Mouse (Mus musculus) CH12.LX (cell line): ENCODE results near the gene Fam19a5.

Source experiments
- CTCF ChIP-seq, 2 experiments: IDR thresholded peaks in 1 of 2; conservative IDR thresholded peaks in 1 of 2; 2 replicates each; pipeline ENCODE4 v1.5.1; 2011 to 2012; ENCODE audit warnings: low read depth in 2 of 2, low read length in 2 of 2, improper control_type of control experiment in 1 of 2, inconsistent platforms in 1 of 2, mild to moderate bottlenecking in 1 of 2, moderate library complexity in 1 of 2
- USF2 ChIP-seq: conservative IDR thresholded peaks from 2 replicates; pipeline ENCODE4 v1.6.1; 2011; ENCODE audit warnings: low read depth, low read length, improper control_type of control experiment
- ZMIZ1 ChIP-seq: IDR thresholded peaks from 2 replicates; pipeline ENCODE4 v1.6.1; 2012; ENCODE audit warnings: low read depth, mild to moderate bottlenecking, inconsistent platforms, low read length, improper control_type of control experiment

- TF ChIP-seq ZMIZ1 (no peak), CTCF (conservative IDR thresholded peaks at IDR 0.05 in 1 of 2, IDR thresholded peaks at IDR 0.05 in 1 of 2; ENCODE audit: low read depth in 2 of 2, low read length in 2 of 2) (no peak), USF2 (no peak)
Observed at GRCm38 (mm10) chr15:87590975-87591374, 46.9 kb downstream of the Fam19a5 start.
